ENCODE assay signal across 13 mouse cellular contexts in genomic region chr6:72543265-72543850, GRCm38 (mm10). TPM values are rescaled to one million over a fixed set of nuclear protein-coding genes. Genes with fewer than 3 reads are reported as not detected.
DNase-seq lines count a peak whose midpoint lies in the region; ATAC-seq and TF ChIP-seq lines count a peak whose summit lies in the region.
"Had no signal": no experiment of that assay in that cellular context is flagged by ENCODE, and none has a peak within 500 bp of the region (broad histone marks: within the 10 kb centered on the region; RNA-seq: fewer than 3 reads in every experiment).

No protein-coding gene starts in this region.

- WGBS in intestine, embryonic 14.5 days, result 77% methylated on average over 12 of the region's 12 CpGs
- WGBS in intestine, postnatal 0 days, result 78% methylated on average over 12 of the region's 12 CpGs
- WGBS in embryonic facial prominence, embryonic 14.5 days, result 70% methylated on average over 12 of the region's 12 CpGs
- 89% methylated on average over 12 of the region's 12 CpGs for WGBS in limb, embryonic 10.5 days
- WGBS in forebrain, embryonic 14.5 days, result 62% methylated on average over 12 of the region's 12 CpGs

- ATAC-seq in intestine, embryonic 14.5 days (replicated peaks; ENCODE audit: low FRiP score, low TSS enrichment, low read depth), result no peak
- no peak for ATAC-seq in intestine, postnatal 0 days
- ATAC-seq in embryonic facial prominence, embryonic 14.5 days (ENCODE audit: low read depth), result no peak
- ATAC-seq in forebrain, embryonic 14.5 days, result no peak
- no peak for ATAC-seq in megakaryocyte-erythroid progenitor cell, adult 5-6 weeks (replicated peaks; ENCODE audit: low FRiP score, low TSS enrichment, poor library complexity, severe bottlenecking)
- ATAC-seq: midbrain, embryonic 15.5 days had no signal

- no peak for DNase-seq in intestine, embryonic 14.5 days (ENCODE audit: low spot score)
- peak; percentile 45 for DNase-seq in embryonic facial prominence, embryonic 14.5 days (ENCODE audit: low spot score)
- DNase-seq in limb, embryonic 10.5 days (ENCODE audit: low spot score), result no peak
- DNase-seq in forebrain, embryonic 14.5 days (ENCODE audit: low spot score), result no peak
- no peak for DNase-seq in left cerebral cortex, postnatal 36 days (ENCODE audit: low spot score in 2 of 2)
- DNase-seq: cerebellum, adult 11-12 months had no signal

- H3K4me1 ChIP-seq in intestine, embryonic 14.5 days (replicated peaks; ENCODE audit: control insufficient read depth, insufficient read depth, low read length), result peaks cover 10% of the 10 kb centered on the region; the same call in 1 of the 2 replicates
- H3K4me1 ChIP-seq in intestine, postnatal 0 days (replicated peaks; ENCODE audit: control insufficient read depth, insufficient read depth, low read length), result no peaks in the 10 kb centered on the region
- H3K4me1 ChIP-seq in ES-Bruce4 (ENCODE audit: control insufficient read depth, insufficient read depth, low read length), result peaks cover 1% of the 10 kb centered on the region
- H3K4me1 ChIP-seq in embryonic facial prominence, embryonic 14.5 days (ENCODE audit: control insufficient read depth, insufficient read depth, low read length), result 0 out of 2 replicates have a peak, but pooled peaks cover under 1% of the 10 kb centered on the region
- peaks cover 22% of the 10 kb centered on the region for H3K4me1 ChIP-seq in limb, embryonic 10.5 days
- H3K4me1 ChIP-seq in forebrain, embryonic 14.5 days (ENCODE audit: control insufficient read depth, insufficient read depth, low read length), result 0 out of 2 replicates have a peak, but pooled peaks cover 3% of the 10 kb centered on the region
- H3K4me1 ChIP-seq: stomach, embryonic 15.5 days had no signal

- no peak for TF ChIP-seq CTCF in intestine, postnatal 0 days (IDR thresholded peaks at IDR 0.05; ENCODE audit: low read depth)
- no peak for TF ChIP-seq CTCF in ES-Bruce4 (IDR thresholded peaks at IDR 0.05; ENCODE audit: low read depth, low read length)

- no peak for TF ChIP-seq POLR2A in ES-Bruce4 (IDR thresholded peaks at IDR 0.05; ENCODE audit: insufficient read depth, low read length)

- H3K9ac ChIP-seq in intestine, embryonic 14.5 days (ENCODE audit: low read length), result no peak overlapping the region
- no peak overlapping the region for H3K9ac ChIP-seq in intestine, postnatal 0 days (ENCODE audit: low read depth, low read length)
- H3K9ac ChIP-seq in ES-Bruce4 (ENCODE audit: low read depth, poor library complexity, severe bottlenecking), result peak overlapping the region; percentile 75; the same call in 1 of the 2 replicates
- H3K9ac ChIP-seq in embryonic facial prominence, embryonic 14.5 days (ENCODE audit: low read depth, low read length), result no peak overlapping the region
- H3K9ac ChIP-seq in forebrain, embryonic 14.5 days (ENCODE audit: low read length), result no peak overlapping the region
- H3K9ac ChIP-seq: midbrain, embryonic 15.5 days had no signal

- 0 out of 2 replicates have a peak overlapping the region, but pooled peaks have one; percentile 22 for H3K27ac ChIP-seq in intestine, embryonic 14.5 days (ENCODE audit: low read depth)
- H3K27ac ChIP-seq in intestine, postnatal 0 days (ENCODE audit: low read depth, low read length), result no peak overlapping the region
- no peak overlapping the region for H3K27ac ChIP-seq in ES-Bruce4 (ENCODE audit: insufficient read depth, low read length)
- H3K27ac ChIP-seq in embryonic facial prominence, embryonic 14.5 days (replicated peaks; ENCODE audit: low read depth, low read length), result 0 out of 2 replicates have a peak overlapping the region, but pooled peaks have one; percentile 6
- H3K27ac ChIP-seq in limb, embryonic 10.5 days, result peak overlapping the region; percentile 83
- no peak overlapping the region for H3K27ac ChIP-seq in forebrain, embryonic 14.5 days (ENCODE audit: low read depth, low read length)
- H3K27ac ChIP-seq: midbrain, embryonic 15.5 days had no signal

- H3K4me3 ChIP-seq in intestine, embryonic 14.5 days (ENCODE audit: low read depth, low read length), result no peak overlapping the region
- no peak overlapping the region for H3K4me3 ChIP-seq in intestine, postnatal 0 days (ENCODE audit: low read depth, low read length)
- H3K4me3 ChIP-seq in ES-Bruce4 (ENCODE audit: low read depth, low read length), result no peak overlapping the region
- H3K4me3 ChIP-seq in embryonic facial prominence, embryonic 14.5 days (ENCODE audit: low read depth, low read length), result no peak overlapping the region
- H3K4me3 ChIP-seq in limb, embryonic 10.5 days, result no peak overlapping the region
- H3K4me3 ChIP-seq in forebrain, embryonic 14.5 days (ENCODE audit: low read depth, low read length), result no peak overlapping the region
- H3K4me3 ChIP-seq: midbrain, embryonic 15.5 days had no signal

- H3K4me2 ChIP-seq in intestine, embryonic 14.5 days (ENCODE audit: low read length), result no peak overlapping the region
- H3K4me2 ChIP-seq in intestine, postnatal 0 days (replicated peaks; ENCODE audit: low read depth), result no peak overlapping the region
- no peak overlapping the region for H3K4me2 ChIP-seq in embryonic facial prominence, embryonic 14.5 days (ENCODE audit: low read depth, low read length)
- no peak overlapping the region for H3K4me2 ChIP-seq in forebrain, embryonic 14.5 days (ENCODE audit: low read length)

- no peaks in the 10 kb centered on the region for H3K27me3 ChIP-seq in intestine, embryonic 14.5 days (replicated peaks; ENCODE audit: control insufficient read depth, insufficient read depth, low read length)
- no peaks in the 10 kb centered on the region for H3K27me3 ChIP-seq in intestine, postnatal 0 days (replicated peaks; ENCODE audit: control insufficient read depth, insufficient read depth, low read length)
- no peaks in the 10 kb centered on the region for H3K27me3 ChIP-seq in ES-Bruce4 (ENCODE audit: control insufficient read depth, insufficient read depth, low read length, poor library complexity, severe bottlenecking)
- H3K27me3 ChIP-seq in embryonic facial prominence, embryonic 14.5 days (replicated peaks; ENCODE audit: control insufficient read depth, insufficient read depth, low read length), result no peaks in the 10 kb centered on the region
- peaks cover 5% of the 10 kb centered on the region; the same call in 1 of the 2 replicates for H3K27me3 ChIP-seq in limb, embryonic 10.5 days (ENCODE audit: low read depth, poor library complexity, severe bottlenecking)
- H3K27me3 ChIP-seq in forebrain, embryonic 14.5 days (replicated peaks; ENCODE audit: control insufficient read depth, insufficient read depth, low read length), result no peaks in the 10 kb centered on the region
- H3K27me3 ChIP-seq: heart, embryonic 15.5 days; midbrain, embryonic 15.5 days; stomach, embryonic 15.5 days had no signal

- H3K36me3 ChIP-seq in intestine, embryonic 14.5 days (ENCODE audit: control insufficient read depth, insufficient read depth, low read length), result no peaks in the 10 kb centered on the region
- no peaks in the 10 kb centered on the region for H3K36me3 ChIP-seq in intestine, postnatal 0 days (ENCODE audit: control insufficient read depth, insufficient read depth)
- no peaks in the 10 kb centered on the region for H3K36me3 ChIP-seq in ES-Bruce4 (ENCODE audit: control insufficient read depth, insufficient read depth, low read length, poor library complexity, severe bottlenecking)
- no peaks in the 10 kb centered on the region for H3K36me3 ChIP-seq in embryonic facial prominence, embryonic 14.5 days (ENCODE audit: control insufficient read depth, insufficient read depth, low read length)
- no peaks in the 10 kb centered on the region for H3K36me3 ChIP-seq in limb, embryonic 10.5 days
- H3K36me3 ChIP-seq in forebrain, embryonic 14.5 days (ENCODE audit: control insufficient read depth, insufficient read depth, low read length), result no peaks in the 10 kb centered on the region
- H3K36me3 ChIP-seq: heart, embryonic 15.5 days; midbrain, embryonic 15.5 days had no signal

- H3K9me3 ChIP-seq in intestine, embryonic 14.5 days (ENCODE audit: control insufficient read depth, low read length), result no peaks in the 10 kb centered on the region
- no peaks in the 10 kb centered on the region for H3K9me3 ChIP-seq in intestine, postnatal 0 days (ENCODE audit: control insufficient read depth)
- H3K9me3 ChIP-seq in ES-Bruce4 (replicated peaks; ENCODE audit: control insufficient read depth, insufficient read depth, low read length, poor library complexity, severe bottlenecking), result no peaks in the 10 kb centered on the region
- no peaks in the 10 kb centered on the region for H3K9me3 ChIP-seq in embryonic facial prominence, embryonic 14.5 days (ENCODE audit: control insufficient read depth, low read length)
- H3K9me3 ChIP-seq in limb, embryonic 10.5 days (replicated peaks), result no peaks in the 10 kb centered on the region
- no peaks in the 10 kb centered on the region for H3K9me3 ChIP-seq in forebrain, embryonic 14.5 days (replicated peaks; ENCODE audit: control insufficient read depth, low read length)
- H3K9me3 ChIP-seq: heart, embryonic 15.5 days; midbrain, embryonic 15.5 days; stomach, embryonic 15.5 days had no signal

- TF ChIP-seq EP300 in ES-Bruce4 (IDR thresholded peaks at IDR 0.05; ENCODE audit: insufficient read depth, low read depth, low read length), result no peak

- intact Hi-C loops in left cerebral cortex, postnatal 36 days (cut with DNase I), result no loop called here

RNA-seq across cellular contexts. Expression of gene Capg, which starts 0.8 kb away (rescaled TPM):
- polyA plus RNA-seq in intestine, embryonic 14.5 days (2014; fragmentation: Nextera tagmentation; extraction: Ambion mirVana), result 36.7 and 37.9 TPM in 2 replicates
- 25.2 and 28.5 TPM in 2 replicates for polyA plus RNA-seq in intestine, postnatal 0 days (2015; fragmentation: Nextera tagmentation; extraction: Ambion mirVana)
- 55.8 and 60.3 TPM in 2 replicates for polyA plus RNA-seq in ES-Bruce4 (2011; ENCODE audit: insufficient read depth, insufficient read length, low read depth, missing spikeins)
- 70.8 and 75.9 TPM in 2 replicates for polyA plus RNA-seq in embryonic facial prominence, embryonic 14.5 days (2014; fragmentation: Nextera tagmentation; extraction: Ambion mirVana)
- polyA plus RNA-seq in limb, embryonic 10.5 days (2016; fragmentation: Nextera tagmentation; extraction: Ambion mirVana), result 20.8 and 23.3 TPM in 2 replicates
- 6.0 and 6.3 TPM in 2 replicates for polyA plus RNA-seq in forebrain, embryonic 14.5 days (2014; fragmentation: Nextera tagmentation; extraction: Ambion mirVana)
- total RNA-seq in megakaryocyte-erythroid progenitor cell, adult 5-6 weeks (2014; fragmentation: Nextera tagmentation), result 23.7 and 36.7 TPM in 2 replicates
- total RNA-seq in megakaryocyte-erythroid progenitor cell, adult 5-6 weeks (2017), result 37.9 and 39.3 TPM in 2 replicates
- 1 to 10 TPM; 2.2 to 3.1 TPM for total RNA-seq in left cerebral cortex, postnatal 36 days (2021)

RNA-seq across cellular contexts. Expression of gene Sh2d6, which starts 21.9 kb away (rescaled TPM):
- 0.18 and 0.27 TPM in 2 replicates for polyA plus RNA-seq in intestine, embryonic 14.5 days (2014; fragmentation: Nextera tagmentation; extraction: Ambion mirVana)
- 0.12 and 0.16 TPM in 2 replicates for polyA plus RNA-seq in intestine, postnatal 0 days (2015; fragmentation: Nextera tagmentation; extraction: Ambion mirVana)
- not detected in 2 replicates for polyA plus RNA-seq in ES-Bruce4 (2011; ENCODE audit: insufficient read depth, insufficient read length, low read depth, missing spikeins)
- not detected in 2 replicates for polyA plus RNA-seq in embryonic facial prominence, embryonic 14.5 days (2014; fragmentation: Nextera tagmentation; extraction: Ambion mirVana)
- polyA plus RNA-seq in limb, embryonic 10.5 days (2016; fragmentation: Nextera tagmentation; extraction: Ambion mirVana), result 0.15 TPM in 1 of 2 replicates, not detected in the other
- polyA plus RNA-seq in forebrain, embryonic 14.5 days (2014; fragmentation: Nextera tagmentation; extraction: Ambion mirVana), result 0.60 TPM in 1 of 2 replicates, not detected in the other
- total RNA-seq in megakaryocyte-erythroid progenitor cell, adult 5-6 weeks (2014; fragmentation: Nextera tagmentation), result not detected in 2 replicates
- not detected in 2 replicates for total RNA-seq in megakaryocyte-erythroid progenitor cell, adult 5-6 weeks (2017)
- under 1 TPM; 0.54 to 0.72 TPM for total RNA-seq in left cerebral cortex, postnatal 36 days (2021)
- polyA plus RNA-seq: embryonic facial prominence, embryonic 11.5 days; heart, embryonic 15.5 days had no signal

RNA-seq across cellular contexts. Expression of gene Elmod3, which starts 54.9 kb away (rescaled TPM):
- polyA plus RNA-seq in intestine, embryonic 14.5 days (2014; fragmentation: Nextera tagmentation; extraction: Ambion mirVana), result 14.2 and 15.1 TPM in 2 replicates
- polyA plus RNA-seq in intestine, postnatal 0 days (2015; fragmentation: Nextera tagmentation; extraction: Ambion mirVana), result 11.1 and 11.7 TPM in 2 replicates
- 6.3 and 8.3 TPM in 2 replicates for polyA plus RNA-seq in ES-Bruce4 (2011; ENCODE audit: insufficient read depth, insufficient read length, low read depth, missing spikeins)
- polyA plus RNA-seq in embryonic facial prominence, embryonic 14.5 days (2014; fragmentation: Nextera tagmentation; extraction: Ambion mirVana), result 18.7 and 18.8 TPM in 2 replicates
- polyA plus RNA-seq in limb, embryonic 10.5 days (2016; fragmentation: Nextera tagmentation; extraction: Ambion mirVana), result 14.0 and 14.6 TPM in 2 replicates
- polyA plus RNA-seq in forebrain, embryonic 14.5 days (2014; fragmentation: Nextera tagmentation; extraction: Ambion mirVana), result 19.2 and 20.1 TPM in 2 replicates
- total RNA-seq in megakaryocyte-erythroid progenitor cell, adult 5-6 weeks (2014; fragmentation: Nextera tagmentation), result 16.2 and 17.0 TPM in 2 replicates
- 6.6 and 8.1 TPM in 2 replicates for total RNA-seq in megakaryocyte-erythroid progenitor cell, adult 5-6 weeks (2017)
- 10 to 100 TPM; 19.7 to 19.9 TPM for total RNA-seq in left cerebral cortex, postnatal 36 days (2021)

RNA-seq across cellular contexts. Expression of gene Retsat, which starts 54.9 kb away (rescaled TPM):
- polyA plus RNA-seq in intestine, embryonic 14.5 days (2014; fragmentation: Nextera tagmentation; extraction: Ambion mirVana), result 20.7 and 21.3 TPM in 2 replicates
- polyA plus RNA-seq in intestine, postnatal 0 days (2015; fragmentation: Nextera tagmentation; extraction: Ambion mirVana), result 24.6 and 26.4 TPM in 2 replicates
- polyA plus RNA-seq in ES-Bruce4 (2011; ENCODE audit: insufficient read depth, insufficient read length, low read depth, missing spikeins), result 5.2 and 7.8 TPM in 2 replicates
- polyA plus RNA-seq in embryonic facial prominence, embryonic 14.5 days (2014; fragmentation: Nextera tagmentation; extraction: Ambion mirVana), result 16.4 and 18.2 TPM in 2 replicates
- polyA plus RNA-seq in limb, embryonic 10.5 days (2016; fragmentation: Nextera tagmentation; extraction: Ambion mirVana), result 9.9 and 10.1 TPM in 2 replicates
- polyA plus RNA-seq in forebrain, embryonic 14.5 days (2014; fragmentation: Nextera tagmentation; extraction: Ambion mirVana), result 6.6 and 8.4 TPM in 2 replicates
- 20.0 and 24.3 TPM in 2 replicates for total RNA-seq in megakaryocyte-erythroid progenitor cell, adult 5-6 weeks (2014; fragmentation: Nextera tagmentation)
- total RNA-seq in megakaryocyte-erythroid progenitor cell, adult 5-6 weeks (2017), result 11.2 and 15.6 TPM in 2 replicates
- 10 to 100 TPM; 52.2 to 53.9 TPM for total RNA-seq in left cerebral cortex, postnatal 36 days (2021)

Comparison
In these comparisons a context has a peak if more than half of its experiments do, and no peak if none do; other contexts are left out.
1. H3K27ac ChIP-seq: peak in intestine, embryonic 14.5 days (single experiment), embryonic facial prominence, embryonic 14.5 days (single experiment) and limb, embryonic 10.5 days (single experiment); none in intestine, postnatal 0 days (single experiment), ES-Bruce4 (single experiment) and forebrain, embryonic 14.5 days (single experiment).